Mouse (Mus musculus): ENCODE data around the gene Cbr3. TPM values are rescaled to one million over a fixed set of nuclear protein-coding genes. Genes with fewer than 3 reads are reported as not detected.

Cbr3 gene
- 0.31 TPM for polyA plus RNA-seq (2014; fragmentation: Illumina TruSeq; extraction: RNeasy Lipid Tissue Mini Kit (QIAGEN cat#74804); ENCODE audit: low read depth, low replicate concordance)

GRCm38 (mm10) chr16:93682689-93683507 lies at the start of gene Cbr3:
Gene Cbr3 (plus strand): TSS chr16:93683215.

GRCm38 (mm10) chr16:93711411-93712188 lies 28.6 kb downstream of the Cbr3 start, which contains the start of gene Dop1b:
Gene Dop1b (plus strand): TSS chr16:93711904.

Other genes with a start within 250 kb of the Cbr3 start
- 1.1 TPM for gene Setd4, start 79.2 kb upstream of the Cbr3 start, polyA plus RNA-seq (2014; fragmentation: Illumina TruSeq; extraction: RNeasy Lipid Tissue Mini Kit (QIAGEN cat#74804); ENCODE audit: low read depth, low replicate concordance)
- gene Cbr1, start 77.4 kb upstream of the Cbr3 start, polyA plus RNA-seq (2014; fragmentation: Illumina TruSeq; extraction: RNeasy Lipid Tissue Mini Kit (QIAGEN cat#74804); ENCODE audit: low read depth, low replicate concordance): 6.3 TPM
- not detected for gene Gm5678, start 55.1 kb upstream of the Cbr3 start, polyA plus RNA-seq (2014; fragmentation: Illumina TruSeq; extraction: RNeasy Lipid Tissue Mini Kit (QIAGEN cat#74804); ENCODE audit: low read depth, low replicate concordance)
- 6.0 TPM for gene Dop1b, start 28.7 kb downstream of the Cbr3 start, polyA plus RNA-seq (2014; fragmentation: Illumina TruSeq; extraction: RNeasy Lipid Tissue Mini Kit (QIAGEN cat#74804); ENCODE audit: low read depth, low replicate concordance)
- 115 TPM for gene Morc3, start 148.9 kb downstream of the Cbr3 start, polyA plus RNA-seq (2014; fragmentation: Illumina TruSeq; extraction: RNeasy Lipid Tissue Mini Kit (QIAGEN cat#74804); ENCODE audit: low read depth, low replicate concordance)
- 6.4 TPM for gene Chaf1b, start 200.7 kb downstream of the Cbr3 start, polyA plus RNA-seq (2014; fragmentation: Illumina TruSeq; extraction: RNeasy Lipid Tissue Mini Kit (QIAGEN cat#74804); ENCODE audit: low read depth, low replicate concordance)

Data from testis, adult 10 weeks (tissue).